Mouse (Mus musculus): Measurements from ENCODE around the gene Lrrk1.

The Lrrk1 gene

DNA sequence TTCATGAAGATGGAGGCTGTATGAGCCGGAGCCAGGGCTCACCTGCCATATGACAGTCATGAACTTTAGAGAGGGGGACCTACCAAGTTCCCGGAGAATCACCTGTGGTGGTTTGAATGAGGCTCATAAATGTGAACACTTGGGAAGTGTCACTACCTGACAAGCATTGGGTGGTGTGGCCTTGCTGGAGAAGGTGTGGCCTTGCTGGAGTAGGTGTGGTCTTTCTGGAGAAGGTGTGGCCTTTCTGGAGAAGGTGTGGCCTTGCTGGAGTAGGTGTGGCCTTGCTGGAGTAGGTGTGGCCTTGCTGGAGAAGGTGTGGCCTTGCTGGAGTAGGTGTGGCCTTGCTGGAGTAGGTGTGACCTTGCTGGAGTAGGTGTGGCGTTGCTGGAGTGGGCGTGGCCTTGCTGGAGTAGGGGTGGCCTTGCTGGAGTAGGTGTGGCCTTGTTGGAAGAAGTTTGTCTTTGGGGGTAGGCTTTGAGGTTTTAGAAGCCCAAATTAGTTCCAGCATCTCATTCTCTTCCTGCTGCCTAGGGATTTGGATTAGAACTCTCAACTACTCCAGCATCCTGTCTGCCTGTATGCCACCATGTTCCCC, 54.1 kb downstream of the Lrrk1 start:
- DNase-seq = no peak

- no peak for DNase-seq
These were observed 55.8 kb downstream of the Lrrk1 start for GRCm38 (mm10) chr7:66332340-66332739.

DNA sequence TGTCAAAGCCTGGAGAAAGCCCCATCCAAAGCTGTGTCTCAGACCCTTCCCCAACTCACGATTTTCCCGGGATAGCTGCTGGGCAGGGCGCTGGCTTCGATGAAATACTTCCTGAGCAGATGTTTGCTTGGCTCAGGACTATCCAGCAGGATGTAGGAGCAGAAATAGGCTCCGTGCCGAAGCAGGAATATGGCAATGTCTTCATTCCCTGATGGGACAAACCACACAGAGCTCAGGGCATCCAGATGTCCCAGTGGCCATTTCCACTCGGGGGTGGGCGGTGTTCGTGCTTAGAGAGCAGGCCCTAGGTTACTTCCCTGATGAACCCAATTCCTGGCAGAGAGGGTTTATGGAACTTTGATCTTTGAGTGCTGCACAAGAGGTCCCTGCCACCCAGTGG, 57.5 kb downstream of the Lrrk1 start:
- no peak for DNase-seq

DNA sequence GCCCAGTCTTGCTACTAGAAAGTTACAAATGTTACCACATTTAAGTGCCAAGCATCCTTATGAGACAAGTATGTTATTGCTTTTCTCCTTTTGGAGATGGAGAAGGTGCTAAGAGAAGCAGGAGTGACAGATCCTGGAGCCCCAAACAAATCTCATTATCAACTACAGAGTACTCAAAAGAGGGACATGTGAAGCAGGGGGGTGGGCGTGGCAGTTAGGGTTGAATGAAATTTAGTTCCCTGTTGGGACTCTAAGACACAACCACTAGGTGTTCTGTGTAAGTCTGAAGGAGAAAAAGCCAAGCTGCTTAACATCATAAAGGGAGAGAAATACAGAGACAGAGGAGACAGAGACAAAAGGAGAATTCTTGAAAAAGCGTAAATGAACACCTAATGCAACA, 60.6 kb downstream of the Lrrk1 start:
- no peak for DNase-seq

DNA sequence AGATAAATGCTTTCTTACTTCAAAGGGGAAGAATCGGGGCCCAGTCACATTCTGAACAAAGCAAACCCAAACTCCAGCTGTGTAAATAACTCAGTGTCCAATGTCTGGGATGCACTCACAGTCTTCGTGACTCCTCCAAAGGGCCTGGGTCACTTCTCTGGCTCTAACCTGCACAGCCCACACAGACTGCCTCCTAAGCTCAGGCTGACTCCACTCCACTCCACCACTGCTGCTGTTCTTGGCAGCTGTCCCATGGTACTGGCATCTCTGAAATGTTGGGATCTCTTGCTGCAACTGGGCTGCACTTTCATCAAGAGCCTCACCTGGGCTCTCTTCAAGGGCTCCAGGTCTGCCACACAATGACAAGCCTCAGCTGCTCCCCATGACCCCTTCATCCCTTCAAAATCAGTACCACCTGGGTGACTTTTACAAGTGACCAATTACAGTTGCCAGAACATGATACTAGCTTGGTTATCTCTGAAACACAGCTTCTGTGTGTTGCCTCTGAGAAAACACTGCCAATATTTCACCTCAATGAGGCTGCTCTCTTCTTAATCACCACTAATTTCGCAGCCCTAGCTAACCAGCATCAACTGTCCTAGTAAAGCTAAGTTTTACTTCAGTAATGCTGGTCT, 62.6 kb downstream of the Lrrk1 start:
- DNase-seq = peak; percentile 53 to 69

- DNase-seq = no peak
These were observed 64.7 kb downstream of the Lrrk1 start for GRCm38 (mm10) chr7:66323252-66324015.

DNA sequence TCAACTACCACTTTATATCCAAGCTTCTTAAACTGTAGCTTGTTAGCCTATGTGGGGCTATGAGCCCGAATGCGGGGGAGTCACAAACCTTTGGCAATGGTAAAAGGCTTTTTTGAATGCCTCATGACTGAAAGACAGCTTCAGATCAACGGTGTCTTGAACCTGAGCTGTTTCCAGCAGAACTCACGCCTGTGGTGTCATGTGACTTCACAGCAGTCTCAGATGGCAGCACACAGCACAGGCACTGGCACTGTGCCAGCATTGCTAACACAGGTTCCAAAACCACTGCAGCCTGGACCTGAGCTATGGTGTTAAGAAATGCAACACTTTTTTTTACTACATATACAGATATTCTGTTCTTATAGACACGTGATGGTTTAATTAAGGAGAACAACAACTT, 67.2 kb downstream of the Lrrk1 start:
- peak; percentile 64 to 79 for DNase-seq

GRCm38 (mm10) chr7:66318147-66318546, 70.0 kb downstream of the Lrrk1 start:
- DNase-seq = no peak

- no peak for DNase-seq
These were observed 77.2 kb downstream of the Lrrk1 start for GRCm38 (mm10) chr7:66310670-66311656.

DNA sequence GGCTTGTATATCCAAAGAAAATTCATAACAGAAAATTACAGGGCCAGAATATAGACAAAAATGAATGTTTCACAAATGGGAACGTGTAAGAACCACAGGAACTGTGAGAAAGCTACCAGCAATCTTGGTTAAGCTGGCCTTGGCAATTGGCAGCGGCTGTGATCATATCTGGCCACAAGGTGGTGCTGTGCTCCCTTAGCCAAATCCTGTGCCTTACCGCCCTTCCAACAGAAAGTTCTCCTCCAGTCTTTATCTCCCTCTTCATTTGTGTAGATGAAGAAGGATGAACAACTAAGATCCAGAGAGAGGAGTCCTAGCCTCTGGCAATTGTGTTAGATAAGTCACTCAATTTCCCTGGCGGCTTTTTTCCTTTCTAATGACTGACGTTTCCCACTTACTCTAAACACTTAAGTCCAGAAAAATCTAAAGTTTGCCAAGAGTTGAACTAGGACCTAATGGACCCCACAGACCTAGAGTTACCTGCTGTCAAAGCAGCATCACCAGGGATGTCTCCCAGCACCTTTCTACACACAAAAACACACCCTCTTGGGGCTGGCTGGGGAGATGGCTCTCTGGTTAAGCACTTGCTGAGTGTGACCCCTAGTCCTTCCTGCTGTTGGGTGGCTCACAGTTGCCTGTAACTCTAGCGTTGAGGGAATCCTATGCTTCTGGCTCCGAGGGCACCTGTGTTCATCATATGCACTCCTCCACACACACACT, 78.0 kb downstream of the Lrrk1 start:
- DNase-seq = peak; percentile 74 to 78

DNA sequence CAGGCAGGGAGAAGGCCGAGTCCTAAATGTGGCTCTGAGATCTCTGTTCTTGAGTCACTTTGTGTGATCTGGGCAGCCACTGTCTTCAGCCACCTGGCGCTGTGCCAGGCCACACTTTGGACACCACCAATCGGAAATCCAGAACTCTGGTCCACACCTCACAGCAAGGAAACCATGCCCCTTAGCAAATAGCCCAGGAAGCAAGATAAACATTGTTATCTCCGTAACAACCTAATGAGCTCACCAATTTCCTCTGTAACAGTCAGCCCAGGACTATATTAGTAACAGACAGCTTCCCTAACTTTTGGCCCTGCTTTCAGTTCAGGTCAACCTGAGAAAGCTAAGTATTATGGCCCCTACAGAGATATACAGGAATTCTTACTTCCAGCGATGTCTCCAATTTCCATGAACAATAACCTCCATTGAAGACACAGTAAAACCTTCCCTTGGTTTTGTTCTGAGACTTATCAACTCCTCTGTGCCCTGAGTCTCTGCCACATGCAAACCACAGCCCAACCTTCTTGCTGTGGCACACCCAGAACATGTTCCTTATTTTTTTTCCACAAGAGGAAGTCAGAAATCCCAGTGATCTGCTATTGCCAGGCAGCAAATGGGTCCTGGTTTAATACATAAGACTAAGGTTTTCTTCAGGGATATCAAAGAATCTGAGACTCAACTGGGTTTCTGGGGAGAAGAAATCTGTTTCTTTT, 78.8 kb downstream of the Lrrk1 start:
- DNase-seq = peak; percentile 19 to 45

- no peak for DNase-seq
These were observed 79.4 kb downstream of the Lrrk1 start for GRCm38 (mm10) chr7:66308581-66309239.

DNA sequence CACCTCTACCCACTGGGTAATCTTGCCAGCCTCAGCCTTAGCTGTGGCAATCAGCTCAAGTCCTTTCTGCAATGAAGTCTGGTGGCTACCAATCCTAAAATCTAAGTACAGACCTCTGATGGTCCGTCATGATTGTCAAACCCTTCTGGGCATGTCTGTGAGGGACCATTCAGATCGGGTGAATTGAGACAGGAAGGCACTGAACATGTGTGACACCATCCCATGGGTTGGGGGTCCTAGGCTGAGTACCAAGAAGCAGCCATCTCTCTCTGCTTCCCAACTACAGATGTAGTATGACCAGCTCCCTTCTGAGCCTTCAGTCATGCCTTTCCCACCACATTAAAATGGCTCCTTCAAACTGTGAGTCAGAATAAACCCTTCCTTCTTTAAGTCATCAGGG, 80.4 kb downstream of the Lrrk1 start:
- no peak for DNase-seq

- no peak for DNase-seq
These were observed 82.4 kb downstream of the Lrrk1 start for GRCm38 (mm10) chr7:66305714-66306198.

DNA sequence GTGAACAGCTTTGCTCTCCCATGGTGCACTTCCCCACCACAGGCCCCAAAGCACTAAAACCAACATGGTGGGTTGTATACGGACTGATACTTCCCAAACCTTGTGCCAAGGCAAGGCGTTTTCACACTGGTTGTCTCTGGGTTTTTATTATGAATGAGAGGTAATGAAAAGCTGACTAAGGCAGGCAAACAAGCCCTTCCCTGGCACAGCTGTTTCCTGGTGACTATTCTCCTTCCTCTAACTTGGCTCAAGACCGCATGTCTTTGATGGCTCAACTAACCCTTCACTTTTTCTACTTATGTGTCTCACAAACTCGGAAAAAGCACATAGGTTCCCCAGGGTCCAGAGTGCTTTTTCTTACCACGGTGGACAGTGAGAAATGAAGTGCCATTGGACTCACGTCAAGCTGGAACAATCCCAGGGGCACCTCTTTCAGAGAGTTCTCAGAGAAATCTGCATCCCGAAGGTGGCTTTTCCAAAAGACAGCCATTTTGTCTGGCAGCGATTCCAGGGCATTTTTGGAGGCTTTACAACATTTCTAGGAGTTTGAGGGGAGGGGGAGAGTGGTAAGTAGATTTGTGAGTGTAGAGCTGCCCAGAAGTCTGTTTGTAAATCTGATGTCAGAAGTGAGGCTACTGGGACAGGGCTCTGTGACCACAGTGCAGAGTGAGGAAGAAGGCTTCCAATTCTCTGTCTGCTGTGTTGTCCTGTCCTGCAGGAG, 83.0 kb downstream of the Lrrk1 start:
- DNase-seq = no peak

DNA sequence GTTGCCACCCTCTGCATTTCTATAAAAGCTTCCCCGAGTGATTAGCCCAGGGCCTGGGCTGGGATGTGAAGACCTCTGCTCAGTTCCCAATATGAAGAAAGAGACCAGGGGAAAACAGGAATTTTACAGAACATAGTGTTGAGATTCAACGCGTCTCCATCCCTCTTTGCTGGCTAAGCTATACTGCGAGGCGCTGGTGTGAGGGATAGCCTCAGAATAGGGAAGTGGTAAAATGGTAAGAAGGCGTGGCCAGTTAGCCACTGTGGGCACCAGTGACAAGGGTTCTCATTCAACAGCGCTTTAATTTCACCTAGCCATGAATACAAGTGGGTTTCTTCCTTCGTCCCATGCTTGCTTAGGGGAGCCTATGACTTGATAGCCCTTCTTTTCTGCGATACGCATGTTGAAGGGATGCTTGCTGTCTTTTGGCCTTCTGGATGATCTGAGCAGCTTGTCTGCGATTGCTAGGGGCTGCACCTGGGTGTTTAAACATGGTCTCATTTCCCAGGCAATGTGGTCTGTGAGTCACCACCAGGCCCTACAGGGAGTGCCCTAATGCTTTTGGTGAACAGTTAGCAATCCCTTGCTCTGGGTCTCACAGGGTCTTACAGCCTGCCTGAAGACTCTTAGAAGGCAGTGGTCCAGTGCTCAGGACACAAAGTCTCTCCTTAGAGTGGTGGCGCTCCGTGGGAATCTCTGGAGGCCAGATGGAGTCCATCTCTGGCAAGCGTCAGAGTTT, 84.1 kb downstream of the Lrrk1 start:
- no peak for DNase-seq

DNA sequence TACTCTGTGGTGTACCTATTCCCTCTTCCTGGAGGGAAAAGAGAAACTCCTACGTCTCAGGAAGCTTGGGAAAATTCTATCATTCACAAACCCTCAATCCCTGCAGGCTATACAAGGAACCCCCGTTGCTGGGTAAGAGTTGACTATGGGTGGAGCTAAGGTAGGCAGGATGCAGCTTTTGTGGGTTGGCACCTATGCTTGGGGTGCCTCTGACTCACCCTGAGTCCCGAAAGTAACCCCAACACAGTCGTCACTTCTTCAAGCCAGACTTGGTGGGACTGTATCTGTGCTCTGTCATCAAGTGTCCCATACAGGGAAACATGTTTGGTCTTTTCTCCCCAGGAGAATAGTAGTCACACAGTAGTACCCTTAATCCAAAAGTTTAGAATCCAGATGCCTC, 86.7 kb downstream of the Lrrk1 start:
- no peak for DNase-seq

DNA sequence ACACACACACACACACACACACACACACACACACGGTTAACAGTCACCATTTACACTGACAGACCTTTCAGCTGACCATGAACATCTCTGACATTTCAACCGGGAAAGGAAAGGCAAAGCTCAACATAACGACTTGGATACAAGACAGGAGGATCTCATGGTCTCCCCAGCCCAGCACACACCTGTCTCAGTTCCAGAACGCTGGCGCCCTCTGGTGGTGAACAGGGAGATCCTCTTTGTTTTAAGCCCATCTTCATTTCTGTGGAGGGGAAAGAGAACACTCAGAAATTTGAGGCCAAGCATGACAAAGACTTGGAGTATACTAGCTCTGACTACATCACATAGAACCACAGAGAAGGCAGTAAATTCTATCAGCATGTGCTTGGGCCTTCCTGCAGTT, 87.5 kb downstream of the Lrrk1 start:
- DNase-seq = peak; percentile 89 to 91

GRCm38 (mm10) chr7:66297656-66298021, 90.5 kb downstream of the Lrrk1 start:
- DNase-seq = no peak
